Mouse (Mus musculus): ENCODE data around the gene Cxcl2. TPM values are rescaled to one million over a fixed set of nuclear protein-coding genes. Genes with fewer than 3 reads are reported as not detected.

The Cxcl2 gene
- polyA plus RNA-seq, 1 experiment from 2014 or later: not detected

- H3K4me1 ChIP-seq: peaks cover 10% of the 10 kb centered on the region
- H3K4me2 ChIP-seq: no peak overlapping the region
- no peaks in the 10 kb centered on the region for H3K36me3 ChIP-seq
- no peak overlapping the region for H3K4me3 ChIP-seq (replicated peaks)
- no peak for ATAC-seq (ENCODE audit: low FRiP score)
- H3K27ac ChIP-seq (replicated peaks): no peak overlapping the region
- no peaks in the 10 kb centered on the region for H3K9me3 ChIP-seq (replicated peaks)
- WGBS: 86% methylated on average over 5 of the region's 5 CpGs
- H3K9ac ChIP-seq (replicated peaks): no peak overlapping the region
- H3K27me3 ChIP-seq (replicated peaks): peaks cover 4% of the 10 kb centered on the region; the same call in 1 of the 2 replicates
Measured at GRCm38 (mm10) chr5:90899308-90899707, 4.4 kb upstream of the Cxcl2 start.

- peaks cover 10% of the 10 kb centered on the region for H3K4me1 ChIP-seq
- no peak overlapping the region for H3K4me2 ChIP-seq
- H3K27me3 ChIP-seq (replicated peaks): peaks cover 11% of the 10 kb centered on the region; the same call in 1 of the 2 replicates
- no peak overlapping the region for H3K27ac ChIP-seq (replicated peaks)
- 45% methylated on average over 7 of the region's 7 CpGs for WGBS
- H3K9ac ChIP-seq (replicated peaks): no peak overlapping the region
- H3K9me3 ChIP-seq (replicated peaks): no peaks in the 10 kb centered on the region
- no peak overlapping the region for H3K4me3 ChIP-seq (replicated peaks)
- no peaks in the 10 kb centered on the region for H3K36me3 ChIP-seq
- no peak for ATAC-seq (ENCODE audit: low FRiP score)
Measured at GRCm38 (mm10) chr5:90900147-90900546, 3.5 kb upstream of the Cxcl2 start.

GRCm38 (mm10) chr5:90900688-90901087, 3.0 kb upstream of the Cxcl2 start:
- 70% methylated on average over 7 of the region's 7 CpGs for WGBS
- ATAC-seq (ENCODE audit: low FRiP score): no peak

DNA sequence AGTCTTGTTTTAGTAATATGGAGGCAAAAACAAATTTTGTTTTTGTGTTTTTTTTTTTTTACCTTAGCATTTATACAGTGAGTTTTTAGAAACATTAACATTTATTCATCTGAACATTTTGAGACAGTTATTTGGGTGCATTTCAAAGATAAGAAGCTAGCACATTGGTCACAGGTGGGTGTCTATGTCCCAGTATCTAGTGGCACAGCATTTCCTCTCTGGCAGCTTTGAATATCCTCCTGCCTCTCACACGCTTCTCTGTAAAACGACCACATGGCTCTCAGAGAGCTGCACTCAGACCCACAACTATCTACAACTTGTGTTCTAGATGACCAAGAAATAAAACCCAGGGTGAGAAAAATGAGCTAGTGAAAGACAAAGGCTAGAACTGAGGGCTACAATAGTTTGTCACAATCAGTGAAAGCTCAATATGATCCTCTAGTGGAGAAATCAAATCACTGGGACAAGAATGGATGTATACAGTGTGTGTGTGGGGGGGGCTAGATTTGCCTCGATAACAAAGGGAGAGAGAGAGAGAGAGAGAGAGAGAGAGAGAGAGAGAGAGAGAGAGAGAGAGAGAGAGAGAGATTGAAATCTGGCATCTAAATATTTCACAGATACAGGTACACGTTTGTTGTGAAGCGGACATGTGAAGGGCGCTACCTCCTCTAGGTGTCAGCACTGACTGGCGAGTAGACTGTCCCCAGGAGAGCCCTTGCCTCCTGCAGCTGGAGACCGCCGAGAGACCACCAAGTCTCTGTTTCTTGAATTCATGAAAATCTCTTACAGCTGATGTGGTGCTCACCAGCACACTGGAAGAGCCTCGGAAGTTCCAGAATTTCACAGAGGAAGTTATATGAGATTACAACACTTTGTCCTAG, 1.1 kb upstream of the Cxcl2 start:
- 12% methylated on average over 10 of the region's 10 CpGs for WGBS
- Histone ChIP-seq H3K36me3 (no peaks in the 10 kb centered on the region), H3K4me3 (replicated peaks) (peak overlapping the region; percentile 38), H3K27me3 (replicated peaks) (peaks cover 11% of the 10 kb centered on the region; the same call in 1 of the 2 replicates), H3K4me1 (peaks cover 10% of the 10 kb centered on the region), H3K9me3 (replicated peaks) (no peaks in the 10 kb centered on the region), H3K27ac (replicated peaks) (no peak overlapping the region), H3K9ac (replicated peaks) (no peak overlapping the region), H3K4me2 (peak overlapping the region; percentile 85)
- ATAC-seq (ENCODE audit: low FRiP score): peak; percentile 85

More at GRCm38 (mm10) chr5:90900688-90901087, 3.0 kb upstream of the Cxcl2 start:
- H3K36me3 ChIP-seq: no peaks in the 10 kb centered on the region
- peaks cover 10% of the 10 kb centered on the region for H3K4me1 ChIP-seq
- H3K9ac ChIP-seq (replicated peaks): no peak overlapping the region
- no peak overlapping the region for H3K4me2 ChIP-seq
- no peak overlapping the region for H3K4me3 ChIP-seq (replicated peaks)
- H3K27me3 ChIP-seq (replicated peaks): peaks cover 11% of the 10 kb centered on the region; the same call in 1 of the 2 replicates
- H3K9me3 ChIP-seq (replicated peaks): no peaks in the 10 kb centered on the region
- H3K27ac ChIP-seq (replicated peaks): no peak overlapping the region

- ATAC-seq (ENCODE audit: low FRiP score): peak; percentile 72; the same call in 1 of the 2 replicates
- H3K27me3 ChIP-seq (replicated peaks): peaks cover 10% of the 10 kb centered on the region; the same call in 1 of the 2 replicates
- 0% methylated on average over 2 of the region's 2 CpGs for WGBS
Measured at GRCm38 (mm10) chr5:90908983-90909382, 5.3 kb downstream of the Cxcl2 start.

DNA sequence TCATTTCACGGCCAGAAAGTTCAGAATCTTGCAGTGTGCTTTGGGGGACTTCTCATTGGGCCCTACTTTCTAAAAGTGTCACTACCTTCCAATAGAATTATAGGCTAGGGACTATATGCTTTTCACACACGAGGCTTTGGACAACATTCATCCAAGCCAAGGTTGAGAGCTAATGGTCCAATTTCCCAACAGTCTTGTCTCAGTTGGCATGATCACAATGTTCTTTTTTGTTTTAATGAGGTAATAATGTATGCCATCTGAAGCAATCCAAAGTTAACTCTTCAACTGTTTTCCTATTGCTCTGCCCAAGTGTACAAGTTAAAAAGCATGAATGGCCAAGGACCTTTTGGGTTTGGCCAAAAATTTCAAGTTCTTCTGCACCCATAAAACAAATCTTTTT, 15.8 kb downstream of the Cxcl2 start:
- 88% methylated on average over 2 of the region's 2 CpGs for WGBS
- H3K9ac ChIP-seq (replicated peaks): no peak overlapping the region
- H3K4me1 ChIP-seq: no peaks in the 10 kb centered on the region
- no peaks in the 10 kb centered on the region for H3K27me3 ChIP-seq (replicated peaks)
- H3K27ac ChIP-seq (replicated peaks): no peak overlapping the region
- no peaks in the 10 kb centered on the region for H3K9me3 ChIP-seq (replicated peaks)
- H3K4me3 ChIP-seq (replicated peaks): no peak overlapping the region
- ATAC-seq (ENCODE audit: low FRiP score): no peak
- no peaks in the 10 kb centered on the region for H3K36me3 ChIP-seq
- no peak overlapping the region for H3K4me2 ChIP-seq

More at GRCm38 (mm10) chr5:90908983-90909382, 5.3 kb downstream of the Cxcl2 start:
- Histone ChIP-seq H3K27ac (replicated peaks) (no peak overlapping the region), H3K9me3 (replicated peaks) (no peaks in the 10 kb centered on the region), H3K4me1 (no peaks in the 10 kb centered on the region), H3K4me2 (no peak overlapping the region), H3K9ac (replicated peaks) (no peak overlapping the region), H3K36me3 (no peaks in the 10 kb centered on the region), H3K4me3 (replicated peaks) (no peak overlapping the region)

- no peak for ATAC-seq (ENCODE audit: low FRiP score)
- H3K9ac ChIP-seq (replicated peaks): no peak overlapping the region
- no peaks in the 10 kb centered on the region for H3K4me1 ChIP-seq
- no peaks in the 10 kb centered on the region for H3K27me3 ChIP-seq (replicated peaks)
- H3K9me3 ChIP-seq (replicated peaks): no peaks in the 10 kb centered on the region
- H3K4me3 ChIP-seq (replicated peaks): no peak overlapping the region
- no peak overlapping the region for H3K4me2 ChIP-seq
- H3K36me3 ChIP-seq: no peaks in the 10 kb centered on the region
- 93% methylated on average over 4 of the region's 4 CpGs for WGBS
- no peak overlapping the region for H3K27ac ChIP-seq (replicated peaks)
Measured at GRCm38 (mm10) chr5:90922958-90923357, 19.3 kb downstream of the Cxcl2 start.

DNA sequence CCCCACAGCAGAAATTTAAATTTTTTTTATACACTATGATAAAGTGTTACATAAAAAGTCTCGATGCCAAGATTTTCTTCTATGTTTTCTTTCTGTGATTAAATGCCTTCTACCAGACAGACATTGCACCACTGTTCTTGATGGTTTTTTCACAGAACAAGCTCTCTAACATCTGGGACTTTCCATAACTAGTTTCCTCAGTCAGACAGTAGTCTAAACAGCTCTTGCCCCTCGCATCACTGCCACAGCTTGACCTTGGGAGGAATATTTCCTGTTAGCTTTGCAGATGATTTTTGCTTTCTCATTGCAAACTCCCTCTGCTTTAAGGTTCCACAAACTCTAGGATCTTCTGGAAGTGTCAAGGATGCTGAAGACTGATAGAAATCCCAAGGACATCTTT, 26.9 kb downstream of the Cxcl2 start:
- ATAC-seq (ENCODE audit: low FRiP score): peak; percentile 37

GRCm38 (mm10) chr5:90930971-90931851, 27.5 kb downstream of the Cxcl2 start, which contains the start of gene Mthfd2l:
Gene Mthfd2l, plus strand, starts transcription at chr5:90931117.
- peak within 1 kb of the TSS; percentile 77 for H3K4me3 ChIP-seq (replicated peaks)
- peak within 1 kb of the TSS; percentile 60 for H3K4me2 ChIP-seq
- H3K27ac ChIP-seq (replicated peaks): peak within 1 kb of the TSS; percentile 98
- no peaks in the 10 kb centered on the region for H3K27me3 ChIP-seq (replicated peaks)
- ATAC-seq (ENCODE audit: low FRiP score): peak; percentile 96
- peak within 1 kb of the TSS; percentile 96 for H3K9ac ChIP-seq (replicated peaks)
- H3K9me3 ChIP-seq (replicated peaks): no peaks in the 10 kb centered on the region
- under 1% methylated on average over 76 of the region's 79 CpGs for WGBS
- H3K36me3 ChIP-seq: peaks cover 5% of the 10 kb centered on the region; the same call in 1 of the 2 replicates
- H3K4me1 ChIP-seq: peaks cover 16% of the 10 kb centered on the region

More for the DNA sequence above, 26.9 kb downstream of the Cxcl2 start:
- no peaks in the 10 kb centered on the region for H3K27me3 ChIP-seq (replicated peaks)
- peak overlapping the region; percentile 96 for H3K9ac ChIP-seq (replicated peaks)
- peaks cover 16% of the 10 kb centered on the region for H3K4me1 ChIP-seq
- peak overlapping the region; percentile 77 for H3K4me3 ChIP-seq (replicated peaks)
- peaks cover 5% of the 10 kb centered on the region; the same call in 1 of the 2 replicates for H3K36me3 ChIP-seq
- H3K4me2 ChIP-seq: peak overlapping the region; percentile 60
- H3K9me3 ChIP-seq (replicated peaks): no peaks in the 10 kb centered on the region
- H3K27ac ChIP-seq (replicated peaks): peak overlapping the region; percentile 98
- WGBS: 41% methylated on average over 2 of the region's 2 CpGs

GRCm38 (mm10) chr5:90931911-90932310, 28.2 kb downstream of the Cxcl2 start:
- Histone ChIP-seq H3K4me1 (peaks cover 20% of the 10 kb centered on the region), H3K9me3 (replicated peaks) (no peaks in the 10 kb centered on the region), H3K27me3 (replicated peaks) (no peaks in the 10 kb centered on the region), H3K36me3 (peaks cover 5% of the 10 kb centered on the region; the same call in 1 of the 2 replicates), H3K4me3 (replicated peaks) (peak overlapping the region; percentile 77), H3K9ac (replicated peaks) (peak overlapping the region; percentile 96), H3K27ac (replicated peaks) (peak overlapping the region; percentile 98), H3K4me2 (peak overlapping the region; percentile 60)
- WGBS: 6% methylated on average over 6 of the region's 6 CpGs
- ATAC-seq (ENCODE audit: low FRiP score): peak; percentile 32

- WGBS: 23% methylated on average over 2 of the region's 2 CpGs
- no peak overlapping the region for H3K4me3 ChIP-seq (replicated peaks)
- H3K4me2 ChIP-seq: no peak overlapping the region
- H3K36me3 ChIP-seq: peaks cover 5% of the 10 kb centered on the region; the same call in 1 of the 2 replicates
- peaks cover 15% of the 10 kb centered on the region for H3K4me1 ChIP-seq
- H3K9me3 ChIP-seq (replicated peaks): no peaks in the 10 kb centered on the region
- H3K9ac ChIP-seq (replicated peaks): no peak overlapping the region
- H3K27ac ChIP-seq (replicated peaks): no peak overlapping the region
- H3K27me3 ChIP-seq (replicated peaks): no peaks in the 10 kb centered on the region
- ATAC-seq (ENCODE audit: low FRiP score): no peak
Measured at GRCm38 (mm10) chr5:90936706-90937105, 33.0 kb downstream of the Cxcl2 start.
